Mouse (Mus musculus): ENCODE results near the gene Sctr.

DNA sequence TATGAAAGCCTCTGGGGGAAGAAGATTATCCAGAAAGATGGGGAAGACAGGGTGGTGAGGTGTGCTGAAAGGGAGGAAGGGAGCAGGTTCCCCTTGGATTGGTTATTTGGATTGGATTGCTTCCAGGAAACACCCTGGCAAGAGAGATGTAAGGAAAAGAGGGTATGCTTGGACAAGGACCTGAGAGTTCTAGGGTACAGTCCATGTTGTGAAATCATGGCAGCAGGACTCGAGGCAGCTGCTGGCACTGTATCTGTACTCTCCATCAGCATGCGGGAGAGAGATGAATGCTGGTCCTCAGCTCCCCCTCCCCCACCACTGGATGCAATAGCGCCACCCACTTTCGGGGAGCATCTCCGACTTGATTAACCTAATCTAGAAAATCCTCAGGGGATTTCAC is 54.0 kb downstream of the Sctr start:
- no peak for TF ChIP-seq FLI1 (IDR thresholded peaks at IDR 0.05; ENCODE audit: low read length)
- no peak for TF ChIP-seq GATA1 (IDR thresholded peaks at IDR 0.05; ENCODE audit: borderline replicate concordance, low read length)

All from megakaryocyte, embryonic 14.5 days (primary cell).